Mouse (Mus musculus) heart, postnatal 0 days (tissue): ENCODE measurements around the gene Primpol. TPM values are rescaled to one million over a fixed set of nuclear protein-coding genes. Genes with fewer than 3 reads are reported as not detected.

Experiments used
- ATAC-seq: fragments of 200-750 bp; cut with Nextera tagmentation; 2 replicates; pipeline ENCODE4 v1.8.0; 2017; ENCODE audit warnings: low read depth, moderate number of reproducible peaks, moderate library complexity; ENCODE audit not compliant: insufficient read depth
- DNase-seq: peaks from one replicate; pipeline ENCODE4 v3.0.0-alpha.2; 2016; ENCODE audit warnings: low spot score
- H3K27ac ChIP-seq: fragments of 300-500 bp; sonication (generic); 2 replicates; pipeline ENCODE4 v1.5.1; 2014; ENCODE audit warnings: low read depth, mild to moderate bottlenecking
- H3K27me3 ChIP-seq: fragments of 300-500 bp; sonication (generic); 2 replicates; pipeline ENCODE4 v1.6.1; 2014; ENCODE audit warnings: low read length, mixed read lengths; ENCODE audit not compliant: control insufficient read depth, insufficient read depth
- H3K36me3 ChIP-seq: fragments of 300-500 bp; sonication (generic); replicated peaks from 2 replicates; pipeline ENCODE4 v1.6.1; 2014; ENCODE audit warnings: low read length, mixed read lengths; ENCODE audit not compliant: control insufficient read depth, insufficient read depth
- H3K4me1 ChIP-seq: fragments of 300-500 bp; sonication (generic); 2 replicates; pipeline ENCODE4 v1.6.1; 2014; ENCODE audit warnings: antibody characterized with exemption; ENCODE audit not compliant: control insufficient read depth, insufficient read depth
- H3K4me2 ChIP-seq: fragments of 300-500 bp; sonication (generic); 2 replicates; pipeline ENCODE4 v1.6.1; 2014; ENCODE audit warnings: low read depth, mild to moderate bottlenecking, low read length, moderate library complexity
- H3K4me3 ChIP-seq: fragments of 300-500 bp; sonication (generic); 2 replicates; pipeline ENCODE4 v1.5.1; 2014; ENCODE audit warnings: low read depth, low read length
- H3K9ac ChIP-seq: fragments of 300-500 bp; sonication (generic); replicated peaks from 2 replicates; pipeline ENCODE4 v1.6.1; 2014; ENCODE audit warnings: low read depth, low read length, mixed read lengths
- H3K9me3 ChIP-seq: fragments of 300-500 bp; sonication (generic); replicated peaks from 2 replicates; pipeline ENCODE4 v1.6.1; 2016; ENCODE audit warnings: low read length; ENCODE audit not compliant: control insufficient read depth
- CTCF ChIP-seq: IDR thresholded peaks from 2 replicates; pipeline ENCODE4 v1.5.1; 2016; ENCODE audit warnings: antibody characterized with exemption, control low read depth, low read depth
- EP300 ChIP-seq: IDR thresholded peaks from 2 replicates; pipeline ENCODE4 v1.6.1; 2016; ENCODE audit warnings: antibody characterized with exemption, low read depth
- WGBS: fragments of 180-500 bp; shearing (Covaris S2); extraction: QIAGEN DNeasy Blood & Tissue Kit; methylation state at CpG from one replicate; pipeline ENCODE4 v1.1.7; 2014; 5-methylcytosine and 5-hydroxymethylcytosine counted together
- polyA plus RNA-seq: library from polyadenylated mRNA; unstranded; fragments of >200 nt; fragmentation: Nextera tagmentation; extraction: Ambion mirVana; gene quantifications from 2 replicates; pipeline ENCODE4 v1.2.1, GENCODE M21; 2015
- total RNA-seq: library from RNA; depleted of rRNA; stranded (reverse); fragments of >200 nt; gene quantifications from 2 replicates; pipeline ENCODE4 v1.2.3, GENCODE M21; 2014; ENCODE audit warnings: low replicate concordance

The Primpol gene
- total and polyA plus RNA-seq, 2 experiments from 2014 or later, result 2.9 to 3.4 TPM

DNA sequence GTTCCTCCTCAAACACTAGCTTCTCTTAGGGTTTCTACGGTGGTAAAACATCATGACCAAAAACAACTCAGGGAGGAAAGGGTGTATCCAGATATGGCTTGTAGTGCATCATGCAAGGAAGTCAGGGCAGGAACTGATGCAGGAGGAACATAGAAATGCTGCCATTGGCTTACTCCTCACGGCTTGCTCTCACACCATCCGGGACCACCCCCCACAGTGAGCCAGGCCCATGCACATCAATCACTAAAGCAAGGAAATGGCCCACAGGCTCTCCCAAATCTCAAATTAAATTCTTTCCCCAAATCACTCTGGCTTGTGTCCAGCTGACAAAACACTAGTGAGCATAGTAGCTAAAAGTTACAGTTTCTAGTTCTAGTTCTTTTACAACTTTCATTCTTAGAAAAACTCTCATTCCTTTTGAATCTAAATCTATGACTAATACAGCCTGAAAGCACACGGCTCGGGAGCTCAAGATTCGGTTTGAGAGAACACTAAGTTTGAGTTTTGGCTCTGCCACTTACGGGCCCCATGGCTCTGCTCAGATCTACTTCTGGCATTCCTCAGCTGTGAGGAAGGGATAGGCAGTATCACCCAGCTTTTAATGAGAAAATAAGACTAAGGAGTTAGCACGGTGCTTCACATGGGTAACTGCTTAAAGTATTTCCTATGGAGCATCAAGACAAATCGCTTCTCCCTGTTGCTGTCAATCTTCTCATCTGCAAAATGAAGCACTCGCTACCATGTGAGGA is 15.9 kb downstream of the Primpol start:
- Histone ChIP-seq H3K4me3 (no peak overlapping the region), H3K4me2 (no peak overlapping the region), H3K9me3 (no peaks in the 10 kb centered on the region), H3K9ac (no peak overlapping the region), H3K27me3 (no peaks in the 10 kb centered on the region), H3K36me3 (peaks cover 16% of the 10 kb centered on the region), H3K27ac (no peak overlapping the region), H3K4me1 (peaks cover 3% of the 10 kb centered on the region; the same call in 1 of the 2 replicates)
- DNase-seq (no peak), ATAC-seq (no peak)
- WGBS, result 65% methylated on average over 10 of the region's 10 CpGs
- TF ChIP-seq CTCF (no peak), EP300 (no peak)

DNA sequence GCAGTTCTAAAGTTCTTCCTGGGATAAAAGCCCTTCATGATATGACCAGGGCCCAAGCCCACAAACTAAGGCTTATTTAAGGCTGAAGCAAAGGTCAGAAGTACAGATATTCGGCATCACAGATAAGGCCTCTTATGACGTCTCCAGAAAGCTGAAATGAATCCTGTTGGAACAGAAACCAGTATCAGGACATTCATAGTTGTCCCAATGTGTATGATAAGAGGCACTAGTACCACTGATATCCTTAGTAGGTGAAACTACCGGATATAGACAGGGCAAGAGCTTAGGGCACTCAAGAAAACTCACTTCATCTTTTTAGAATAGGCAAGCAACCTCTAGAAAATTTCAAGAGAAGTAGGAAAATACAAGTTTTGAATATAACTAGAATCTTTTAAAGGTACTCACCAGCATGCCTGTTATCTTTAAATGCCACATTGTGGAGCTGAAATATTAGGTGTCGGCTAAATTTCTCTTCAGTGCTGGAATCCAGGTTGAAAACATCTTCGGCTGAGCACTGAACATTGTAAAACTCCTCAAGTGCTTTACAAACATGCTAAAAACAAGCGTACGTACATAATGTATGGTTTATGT is 17.6 kb downstream of the Primpol start:
- ATAC-seq, result no peak
- no peak overlapping the region for H3K27ac ChIP-seq
- H3K9ac ChIP-seq, result no peak overlapping the region
- no peak overlapping the region for H3K4me3 ChIP-seq
- no peak for TF ChIP-seq CTCF
- no peaks in the 10 kb centered on the region for H3K27me3 ChIP-seq
- H3K9me3 ChIP-seq, result no peaks in the 10 kb centered on the region
- peaks cover 3% of the 10 kb centered on the region; the same call in 1 of the 2 replicates for H3K4me1 ChIP-seq
- WGBS, result 62% methylated on average over 7 of the region's 7 CpGs
- 0 out of 2 replicates have a peak, but pooled peaks cover 3% of the 10 kb centered on the region for H3K36me3 ChIP-seq
- DNase-seq, result no peak
- no peak overlapping the region for H3K4me2 ChIP-seq

DNA sequence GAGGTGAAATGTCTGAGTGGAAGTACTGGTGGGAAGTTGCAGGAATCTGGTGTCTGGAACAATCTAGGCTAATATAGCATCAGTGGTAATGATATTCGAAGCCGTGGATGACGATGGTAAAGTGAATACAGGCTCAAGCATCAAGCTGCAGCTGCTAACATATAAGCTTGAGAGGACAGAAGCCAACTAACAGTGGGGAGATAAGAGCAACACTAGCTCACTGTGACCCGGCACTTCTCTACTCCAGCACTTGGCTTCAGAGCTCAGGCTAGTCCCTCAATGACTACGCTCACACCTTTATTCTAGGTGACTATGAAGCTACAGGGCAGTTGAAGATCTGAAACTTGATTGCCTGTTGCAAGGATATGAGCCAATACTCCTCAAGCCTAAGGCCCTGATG is 18.3 kb downstream of the Primpol start:
- H3K4me3 ChIP-seq, result no peak overlapping the region
- H3K9me3 ChIP-seq, result no peaks in the 10 kb centered on the region
- H3K27me3 ChIP-seq, result no peaks in the 10 kb centered on the region
- H3K4me1 ChIP-seq, result peaks cover 3% of the 10 kb centered on the region; the same call in 1 of the 2 replicates
- no peak overlapping the region for H3K27ac ChIP-seq
- peak; percentile 18 for DNase-seq
- TF ChIP-seq CTCF (no peak), EP300 (no peak)
- WGBS, result 51% methylated on average over 5 of the region's 5 CpGs
- no peak overlapping the region for H3K9ac ChIP-seq
- 0 out of 2 replicates have a peak, but pooled peaks cover 3% of the 10 kb centered on the region for H3K36me3 ChIP-seq
- H3K4me2 ChIP-seq, result no peak overlapping the region
- ATAC-seq, result no peak

DNA sequence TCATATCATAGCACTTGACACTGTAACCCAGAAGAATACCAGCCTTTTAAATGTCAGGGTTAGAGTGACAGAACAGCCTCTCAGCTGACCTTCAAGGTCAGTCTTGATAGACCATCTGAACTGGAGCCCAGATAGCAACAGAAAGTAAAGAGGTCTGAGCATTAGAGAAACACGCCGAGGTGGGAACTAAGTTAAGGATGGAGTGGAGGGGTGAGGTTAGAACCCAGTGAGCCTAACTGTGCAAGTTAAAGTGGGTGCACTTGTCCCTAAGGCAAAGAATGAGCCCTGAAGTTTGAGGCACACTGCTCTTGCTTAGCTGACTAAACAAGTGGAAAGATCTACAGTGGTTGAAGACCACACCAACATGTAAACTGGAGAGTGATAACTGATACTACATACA is 18.9 kb downstream of the Primpol start:
- Histone ChIP-seq H3K36me3 (0 out of 2 replicates have a peak, but pooled peaks cover 3% of the 10 kb centered on the region), H3K9ac (no peak overlapping the region), H3K9me3 (no peaks in the 10 kb centered on the region), H3K4me2 (no peak overlapping the region), H3K27ac (no peak overlapping the region), H3K4me3 (no peak overlapping the region), H3K27me3 (no peaks in the 10 kb centered on the region), H3K4me1 (peaks cover 7% of the 10 kb centered on the region; the same call in 1 of the 2 replicates)
- 44% methylated on average over 2 of the region's 2 CpGs for WGBS
- DNase-seq, result no peak
- TF ChIP-seq EP300 (no peak), CTCF (no peak)
- ATAC-seq, result no peak

DNA sequence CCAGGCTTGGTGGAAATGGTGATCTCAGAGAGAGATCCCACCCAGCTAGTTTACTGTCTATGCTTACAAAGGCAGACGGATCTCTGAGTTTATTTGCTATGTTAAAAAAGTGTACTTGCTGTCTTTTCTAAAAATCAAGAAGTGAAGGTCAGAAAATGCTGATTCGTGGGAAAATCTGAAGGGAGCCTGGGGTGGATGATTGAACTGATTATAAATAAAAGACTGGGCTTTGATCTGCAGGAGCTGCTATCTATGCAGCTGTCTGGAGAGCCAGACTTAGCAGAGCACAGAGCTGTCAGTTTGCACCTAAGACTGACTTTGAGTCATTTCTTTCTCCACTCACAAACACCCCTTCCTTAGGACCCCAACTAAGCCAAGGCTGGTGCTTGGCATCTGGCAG is 19.6 kb downstream of the Primpol start:
- Histone ChIP-seq H3K4me1 (peaks cover 7% of the 10 kb centered on the region; the same call in 1 of the 2 replicates), H3K4me2 (no peak overlapping the region), H3K27ac (no peak overlapping the region), H3K4me3 (no peak overlapping the region), H3K36me3 (0 out of 2 replicates have a peak, but pooled peaks cover 3% of the 10 kb centered on the region), H3K27me3 (no peaks in the 10 kb centered on the region), H3K9ac (no peak overlapping the region), H3K9me3 (no peaks in the 10 kb centered on the region)
- 65% methylated on average over 2 of the region's 2 CpGs for WGBS
- TF ChIP-seq EP300 (no peak), CTCF (no peak)
- no peak for ATAC-seq
- DNase-seq, result no peak
